ENCODE assay signal across 27 mouse cellular contexts in the genomic region with DNA sequence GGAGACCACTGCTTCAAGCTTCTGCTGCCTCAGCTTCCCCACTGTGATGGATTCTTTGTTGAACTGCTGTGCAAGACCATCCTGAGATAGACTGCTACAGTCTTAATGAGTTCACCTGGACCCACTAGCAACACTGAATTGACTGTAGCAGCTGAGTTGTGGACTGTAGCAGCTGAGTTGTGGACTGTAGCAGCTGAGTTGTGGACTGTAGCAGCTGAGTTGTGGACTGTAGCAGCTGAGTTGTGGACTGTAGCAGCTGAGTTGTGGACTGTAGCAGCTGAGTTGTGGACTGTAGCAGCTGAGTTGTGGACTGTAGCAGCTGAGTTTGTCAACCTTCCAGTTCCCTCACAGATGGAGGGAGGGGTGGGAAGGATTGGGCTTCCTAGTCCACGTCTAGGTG. TPM values are rescaled to one million over a fixed set of nuclear protein-coding genes. Genes with fewer than 3 reads are reported as not detected.
"Had no signal": no experiment of that assay in that cellular context is flagged by ENCODE, and none has a peak within 500 bp of the region (broad histone marks: within the 10 kb centered on the region; RNA-seq: fewer than 3 reads in every experiment).

No protein-coding gene starts in this region.

RNA-seq across cellular contexts. Expression of gene Cd7, which starts 3.8 kb away (rescaled TPM):
- total RNA-seq: forebrain, postnatal 0 days; gastrocnemius, adult 18-20 months; gastrocnemius, adult 2 months; gastrocnemius, adult 8-10 months; gastrocnemius, postnatal 10 days; gastrocnemius, postnatal 14 days; gastrocnemius, postnatal 25 days; gastrocnemius, postnatal 36 days; gastrocnemius, postnatal 4 days had no signal
- polyA plus RNA-seq: embryonic facial prominence, embryonic 10.5 days; embryonic facial prominence, embryonic 11.5 days; erythroblast, embryonic 14.5 days; forebrain, embryonic 10.5 days; forebrain, embryonic 11.5 days; forebrain, embryonic 12.5 days; forebrain, embryonic 13.5 days; forebrain, embryonic 14.5 days; forebrain, embryonic 15.5 days; forebrain, embryonic 16.5 days; forebrain, postnatal 0 days had no signal

RNA-seq across cellular contexts. Expression of gene Sectm1b, which starts 20.3 kb away (rescaled TPM):
- total RNA-seq: common myeloid progenitor, adult 5-6 weeks; forebrain, postnatal 0 days; gastrocnemius, adult 18-20 months; gastrocnemius, adult 2 months; gastrocnemius, adult 8-10 months; gastrocnemius, postnatal 10 days; gastrocnemius, postnatal 14 days; gastrocnemius, postnatal 25 days; gastrocnemius, postnatal 36 days; gastrocnemius, postnatal 4 days; granulocyte monocyte progenitor cell, adult 5-6 weeks; heart, adult 18-20 months; heart, adult 2 months; heart, adult 8-10 months had no signal
- polyA plus RNA-seq: cortical plate, adult 2 months; embryonic facial prominence, embryonic 10.5 days; embryonic facial prominence, embryonic 11.5 days; embryonic facial prominence, embryonic 12.5 days; erythroblast, embryonic 14.5 days; forebrain, embryonic 10.5 days; forebrain, embryonic 11.5 days; forebrain, embryonic 12.5 days; forebrain, embryonic 13.5 days; forebrain, embryonic 14.5 days; forebrain, embryonic 15.5 days; forebrain, embryonic 16.5 days; forebrain, postnatal 0 days; frontal cortex, adult 2 months; heart, adult 2 months had no signal

RNA-seq across cellular contexts. Expression of gene Sectm1a, which starts 38.0 kb away (rescaled TPM):
- total RNA-seq: common myeloid progenitor, adult 5-6 weeks; forebrain, postnatal 0 days; gastrocnemius, adult 2 months; gastrocnemius, adult 8-10 months; gastrocnemius, postnatal 14 days; gastrocnemius, postnatal 25 days; gastrocnemius, postnatal 36 days; gastrocnemius, postnatal 4 days; granulocyte monocyte progenitor cell, adult 5-6 weeks; heart, adult 2 months; heart, adult 8-10 months had no signal
- polyA plus RNA-seq: cortical plate, adult 2 months; embryonic facial prominence, embryonic 10.5 days; embryonic facial prominence, embryonic 11.5 days; embryonic facial prominence, embryonic 12.5 days; erythroblast, embryonic 14.5 days; forebrain, embryonic 10.5 days; forebrain, embryonic 11.5 days; forebrain, embryonic 12.5 days; forebrain, embryonic 13.5 days; forebrain, embryonic 14.5 days; forebrain, embryonic 15.5 days; forebrain, embryonic 16.5 days; forebrain, postnatal 0 days; frontal cortex, adult 2 months; heart, adult 2 months had no signal
